Mouse (Mus musculus) limb, embryonic 11.5 days (tissue): ENCODE data around the gene Pcgf5. TPM values are rescaled to one million over a fixed set of nuclear protein-coding genes. Genes with fewer than 3 reads are reported as not detected.

Source experiments
- ATAC-seq: fragments of 200-750 bp; cut with Nextera tagmentation; 2 replicates; pipeline ENCODE4 v1.8.0; 2017; ENCODE audit warnings: low read depth; ENCODE audit not compliant: insufficient number of reproducible peaks, low FRiP score, low TSS enrichment
- DNase-seq: peaks from one replicate; pipeline ENCODE4 v3.0.0-alpha.2; 2015; ENCODE audit warnings: low spot score
- H3K27ac ChIP-seq: fragments of 300-500 bp; sonication (generic); replicated peaks from 2 replicates; pipeline ENCODE4 v1.5.1; 2014; ENCODE audit warnings: low read depth, mild to moderate bottlenecking, low read length
- H3K27me3 ChIP-seq: fragments of 300-500 bp; sonication (generic); 2 replicates; pipeline ENCODE4 v1.6.1; 2014; ENCODE audit warnings: mild to moderate bottlenecking, low read length, mixed read lengths; ENCODE audit not compliant: control insufficient read depth, insufficient read depth
- H3K36me3 ChIP-seq: fragments of 300-500 bp; sonication (generic); 2 replicates; pipeline ENCODE4 v1.6.1; 2014; ENCODE audit warnings: mild to moderate bottlenecking, low read length, moderate library complexity, mixed read lengths; ENCODE audit not compliant: control insufficient read depth, insufficient read depth
- H3K4me1 ChIP-seq: fragments of 300-500 bp; sonication (generic); 2 replicates; pipeline ENCODE4 v1.6.1; 2014; ENCODE audit warnings: low read length, mixed read lengths; ENCODE audit not compliant: control insufficient read depth, insufficient read depth
- H3K4me2 ChIP-seq: fragments of 300-500 bp; sonication (generic); 2 replicates; pipeline ENCODE4 v1.6.1; 2014; ENCODE audit warnings: low read depth, mild to moderate bottlenecking, moderate library complexity; ENCODE audit not compliant: severe bottlenecking
- H3K4me3 ChIP-seq: fragments of 300-500 bp; sonication (generic); 2 replicates; pipeline ENCODE4 v1.5.1; 2014; ENCODE audit warnings: low read depth, low read length
- H3K9ac ChIP-seq: fragments of 300-500 bp; sonication (generic); 2 replicates; pipeline ENCODE4 v1.6.1; 2014; ENCODE audit warnings: mild to moderate bottlenecking, low read length
- H3K9me3 ChIP-seq: fragments of 300-500 bp; sonication (generic); 2 replicates; pipeline ENCODE4 v1.6.1; 2016; ENCODE audit warnings: low read length; ENCODE audit not compliant: control insufficient read depth
- WGBS: fragments of 180-500 bp; shearing (Covaris S2); extraction: QIAGEN DNeasy Blood & Tissue Kit; methylation state at CpG from one replicate; pipeline ENCODE4 v1.1.7; 2014; 5-methylcytosine and 5-hydroxymethylcytosine counted together
- polyA plus RNA-seq: library from polyadenylated mRNA; unstranded; fragments of >200 nt; fragmentation: Nextera tagmentation; extraction: Ambion mirVana; gene quantifications from 2 replicates; pipeline ENCODE4 v1.2.1, GENCODE M21; 2014

Pcgf5 gene
- polyA plus RNA-seq, 1 experiment from 2014 or later = 3.9 TPM

DNA sequence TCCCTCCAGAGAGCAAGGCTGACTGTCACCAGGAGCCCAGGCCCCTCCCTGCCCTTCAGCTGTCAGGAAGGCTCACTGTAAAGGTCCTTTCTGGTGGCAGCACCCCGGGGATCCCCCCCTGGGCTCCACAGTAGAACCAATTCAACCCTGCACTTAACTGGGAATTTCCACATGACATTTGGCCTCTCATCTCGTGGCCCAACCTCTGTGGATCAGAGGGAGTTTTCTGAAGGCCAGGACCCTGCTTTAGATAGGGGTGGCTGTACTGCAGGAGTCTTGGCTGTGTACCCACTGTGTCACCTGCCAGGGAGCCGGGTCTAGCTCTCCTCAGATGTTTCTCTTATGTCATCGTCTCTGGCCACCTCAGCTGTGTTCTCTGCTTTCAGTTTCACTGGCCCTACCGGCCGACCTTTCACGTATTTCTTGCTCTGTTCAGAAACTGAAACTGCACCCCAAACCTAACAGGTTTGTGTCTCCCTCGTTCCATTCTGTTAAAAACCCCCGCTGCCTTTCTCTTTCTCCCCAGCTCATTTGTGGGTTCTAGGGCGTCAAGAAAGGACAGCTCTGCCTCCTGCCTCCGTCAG, 27.2 kb downstream of the Pcgf5 start:
- Histone ChIP-seq H3K4me1 (0 out of 2 replicates have a peak, but pooled peaks cover 3% of the 10 kb centered on the region), H3K36me3 (no peaks in the 10 kb centered on the region), H3K27ac (no peak overlapping the region), H3K4me2 (no peak overlapping the region), H3K9me3 (no peaks in the 10 kb centered on the region), H3K9ac (no peak overlapping the region), H3K4me3 (no peak overlapping the region), H3K27me3 (no peaks in the 10 kb centered on the region)
- DNase-seq (no peak), ATAC-seq (no peak)
- WGBS = 82% methylated on average over 11 of the region's 11 CpGs

DNA sequence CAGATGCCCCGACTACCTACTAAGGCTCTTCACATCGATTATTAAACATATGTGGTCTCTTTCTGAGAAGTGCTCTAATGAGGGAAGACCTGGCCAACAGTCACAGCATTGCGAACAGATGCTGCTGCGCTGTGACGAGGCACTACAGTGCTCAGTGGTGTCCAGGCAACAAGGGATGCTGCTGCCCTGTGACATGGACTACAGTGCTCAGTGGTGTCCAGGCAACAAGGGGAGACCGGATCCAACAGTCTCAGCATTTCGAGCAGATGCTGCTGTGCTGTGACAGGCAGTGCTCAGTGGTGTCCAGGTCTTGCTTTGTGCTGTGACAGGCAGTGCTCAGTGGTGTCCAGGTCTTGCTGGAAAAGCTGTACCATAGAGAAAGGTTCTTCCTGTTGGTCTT, 29.6 kb downstream of the Pcgf5 start:
- ATAC-seq = no peak
- no peak for DNase-seq
- no peak overlapping the region for H3K9ac ChIP-seq
- H3K4me1 ChIP-seq = 0 out of 2 replicates have a peak, but pooled peaks cover 3% of the 10 kb centered on the region
- H3K27me3 ChIP-seq = no peaks in the 10 kb centered on the region
- no peak overlapping the region for H3K4me3 ChIP-seq
- H3K4me2 ChIP-seq = no peak overlapping the region
- WGBS = 88% methylated on average over 7 of the region's 7 CpGs
- no peaks in the 10 kb centered on the region for H3K9me3 ChIP-seq
- H3K27ac ChIP-seq = no peak overlapping the region
- H3K36me3 ChIP-seq = no peaks in the 10 kb centered on the region

DNA sequence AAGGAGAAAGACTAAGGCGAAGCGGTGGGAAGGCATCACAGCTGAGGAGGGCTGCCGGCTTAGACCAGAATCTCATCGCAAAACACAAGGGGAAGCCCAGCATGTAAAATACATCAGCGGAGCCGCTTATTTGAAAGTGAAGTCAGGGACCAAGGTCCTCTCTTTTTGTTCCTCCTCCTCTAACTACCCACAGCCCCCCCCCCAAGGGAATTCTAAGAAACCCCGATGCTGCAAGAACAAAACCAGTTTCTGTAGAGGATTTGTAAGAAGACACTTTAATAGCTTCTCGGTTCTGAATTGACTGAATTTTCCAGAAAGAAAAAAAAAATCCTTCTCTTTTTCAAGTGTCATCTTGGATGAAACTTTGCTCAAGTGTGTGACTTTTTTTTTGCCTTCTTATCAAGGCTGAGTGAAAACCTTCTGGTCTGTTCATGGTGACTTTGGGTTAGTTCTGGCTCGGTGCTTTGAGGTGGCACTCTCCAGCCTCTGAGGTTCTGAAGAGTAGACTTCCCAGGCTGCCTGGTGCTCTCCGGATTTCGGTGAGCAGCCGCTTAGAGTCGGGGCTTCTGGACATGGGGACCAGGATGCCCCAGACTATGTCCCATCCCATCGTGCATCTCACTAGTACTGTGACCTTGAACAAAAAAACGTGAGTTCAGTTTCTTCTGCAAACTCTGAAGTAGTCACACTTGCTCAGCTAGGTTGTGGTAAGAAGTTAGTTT, 30.6 kb downstream of the Pcgf5 start:
- Histone ChIP-seq H3K9ac (no peak overlapping the region), H3K27ac (no peak overlapping the region), H3K36me3 (no peaks in the 10 kb centered on the region), H3K9me3 (no peaks in the 10 kb centered on the region), H3K4me3 (no peak overlapping the region), H3K4me1 (no peaks in the 10 kb centered on the region), H3K4me2 (no peak overlapping the region), H3K27me3 (no peaks in the 10 kb centered on the region)
- ATAC-seq (no peak), DNase-seq (no peak)
- 73% methylated on average over 15 of the region's 15 CpGs for WGBS

DNA sequence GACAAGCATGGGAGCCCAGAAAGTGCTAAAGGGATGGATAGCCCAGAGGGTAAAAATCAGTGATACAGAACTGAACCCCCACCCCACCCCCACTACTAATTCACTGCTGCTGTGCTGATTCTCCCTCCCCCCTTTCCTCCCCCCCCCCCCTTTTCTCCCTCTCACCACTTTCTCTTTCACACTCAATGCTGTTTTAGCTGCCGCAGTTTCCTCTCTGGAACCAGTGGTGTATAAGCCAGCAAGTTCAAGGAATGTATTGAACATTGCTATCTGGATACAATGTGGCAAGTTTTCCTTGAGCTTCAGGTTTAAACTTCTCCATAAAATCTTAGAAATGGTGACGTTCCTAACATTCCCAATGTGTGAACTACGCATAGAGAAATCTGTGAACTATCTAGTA, 34.8 kb downstream of the Pcgf5 start:
- Histone ChIP-seq H3K27me3 (no peaks in the 10 kb centered on the region), H3K4me2 (no peak overlapping the region), H3K4me1 (no peaks in the 10 kb centered on the region), H3K36me3 (no peaks in the 10 kb centered on the region), H3K27ac (no peak overlapping the region), H3K4me3 (no peak overlapping the region), H3K9ac (no peak overlapping the region), H3K9me3 (no peaks in the 10 kb centered on the region)
- ATAC-seq (no peak), DNase-seq (no peak)
- WGBS = 85% methylated on average over 3 of the region's 3 CpGs

DNA sequence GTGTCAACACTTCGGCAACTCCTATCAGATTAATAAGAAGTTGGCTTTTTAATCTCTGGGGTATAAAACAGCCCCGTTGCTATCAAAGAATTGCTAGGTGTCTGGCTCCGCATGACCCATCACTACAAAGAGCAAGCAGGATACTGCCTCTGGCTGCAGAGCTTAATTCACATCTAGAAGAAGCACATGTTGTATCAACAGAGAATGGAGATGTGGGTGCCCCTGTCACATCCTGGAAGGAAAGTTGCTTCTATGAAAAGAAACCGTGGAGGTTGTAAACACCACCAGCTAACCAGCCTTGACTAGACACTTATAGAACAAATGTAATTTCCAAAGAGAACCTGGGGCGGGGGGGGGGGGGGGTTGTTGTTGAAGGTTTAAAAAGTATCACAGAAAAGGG, 35.9 kb downstream of the Pcgf5 start:
- Histone ChIP-seq H3K4me3 (no peak overlapping the region), H3K4me2 (no peak overlapping the region), H3K27ac (no peak overlapping the region), H3K9me3 (no peaks in the 10 kb centered on the region), H3K9ac (no peak overlapping the region), H3K36me3 (no peaks in the 10 kb centered on the region), H3K27me3 (no peaks in the 10 kb centered on the region), H3K4me1 (no peaks in the 10 kb centered on the region)
- ATAC-seq (no peak), DNase-seq (no peak)
- 83% methylated on average over 5 of the region's 5 CpGs for WGBS

DNA sequence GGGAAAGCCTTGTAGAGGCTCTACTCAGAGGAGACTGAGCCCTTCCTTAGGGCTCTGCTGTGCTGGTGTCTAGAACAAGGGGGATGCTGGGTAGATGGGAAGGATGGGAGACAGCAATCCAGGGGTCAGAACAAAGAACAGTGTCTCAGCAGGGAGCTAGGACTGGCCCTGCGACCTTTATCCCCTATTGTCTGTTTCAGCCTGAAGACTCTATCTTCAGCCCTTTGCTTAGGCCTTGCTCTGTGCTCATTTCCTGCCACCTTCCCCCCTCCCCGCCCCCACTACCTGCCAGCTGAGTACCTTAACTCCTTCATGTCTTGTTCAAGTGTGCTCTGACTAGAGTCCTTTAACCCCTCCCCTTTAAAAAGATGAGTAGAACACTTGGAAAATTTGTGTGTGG, 36.3 kb downstream of the Pcgf5 start:
- Histone ChIP-seq H3K36me3 (no peaks in the 10 kb centered on the region), H3K27ac (no peak overlapping the region), H3K4me1 (no peaks in the 10 kb centered on the region), H3K9me3 (no peaks in the 10 kb centered on the region), H3K9ac (no peak overlapping the region), H3K4me3 (no peak overlapping the region), H3K4me2 (no peak overlapping the region), H3K27me3 (no peaks in the 10 kb centered on the region)
- DNase-seq (no peak), ATAC-seq (no peak)
- 22% methylated on average over 2 of the region's 2 CpGs for WGBS

DNA sequence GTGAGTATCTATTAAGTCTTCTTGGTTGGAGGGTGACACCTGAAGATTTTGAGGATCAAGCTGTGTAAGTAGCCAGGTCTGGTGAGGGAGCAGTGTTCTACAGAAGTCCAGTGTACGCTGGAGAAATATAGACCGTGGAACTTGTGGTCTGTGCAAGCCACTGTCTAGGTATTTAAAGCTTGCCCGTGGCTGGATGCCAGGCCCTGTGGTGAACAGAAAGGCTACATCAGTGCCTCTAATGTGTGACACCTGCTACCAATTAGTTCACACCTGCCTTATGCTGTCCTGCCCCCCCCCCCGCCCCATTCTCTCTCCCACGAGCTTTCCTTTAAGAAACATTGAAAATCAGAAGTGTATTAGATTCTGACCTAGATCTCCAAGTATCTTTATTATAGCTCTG, 40.4 kb downstream of the Pcgf5 start:
- H3K4me2 ChIP-seq = no peak overlapping the region
- ATAC-seq = no peak
- DNase-seq = no peak
- no peak overlapping the region for H3K9ac ChIP-seq
- H3K27ac ChIP-seq = no peak overlapping the region
- no peaks in the 10 kb centered on the region for H3K36me3 ChIP-seq
- no peaks in the 10 kb centered on the region for H3K27me3 ChIP-seq
- H3K4me1 ChIP-seq = no peaks in the 10 kb centered on the region
- no peak overlapping the region for H3K4me3 ChIP-seq
- H3K9me3 ChIP-seq = no peaks in the 10 kb centered on the region
- 57% methylated on average over 5 of the region's 5 CpGs for WGBS

DNA sequence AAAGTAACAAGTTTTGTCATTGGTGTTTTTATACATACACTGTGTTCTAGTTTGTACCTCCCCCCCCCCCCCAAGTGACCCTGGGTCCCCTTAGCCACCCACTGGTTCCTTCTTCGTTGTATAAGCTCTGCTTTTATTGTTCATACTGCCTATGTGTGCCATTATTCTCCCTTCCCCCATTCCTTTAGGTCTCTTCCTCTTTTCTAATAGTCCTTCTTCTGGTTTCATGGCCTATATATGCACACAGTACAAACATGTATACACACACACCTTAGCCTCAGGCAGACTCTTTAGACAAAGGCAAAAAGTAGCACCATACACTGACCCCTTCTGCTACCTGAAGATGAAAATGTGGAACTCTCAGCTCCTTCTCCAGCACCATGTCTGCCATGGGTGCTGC, 42.6 kb downstream of the Pcgf5 start:
- no peaks in the 10 kb centered on the region for H3K27me3 ChIP-seq
- H3K9ac ChIP-seq = no peak overlapping the region
- DNase-seq (no peak), ATAC-seq (no peak)
- no peaks in the 10 kb centered on the region for H3K9me3 ChIP-seq
- no peaks in the 10 kb centered on the region for H3K4me1 ChIP-seq
- H3K4me2 ChIP-seq = no peak overlapping the region
- whole genome bisulfite sequencing = 60% methylated on average over 1 of the region's 1 CpGs
- H3K27ac ChIP-seq = no peak overlapping the region
- no peak overlapping the region for H3K4me3 ChIP-seq
- H3K36me3 ChIP-seq = no peaks in the 10 kb centered on the region

DNA sequence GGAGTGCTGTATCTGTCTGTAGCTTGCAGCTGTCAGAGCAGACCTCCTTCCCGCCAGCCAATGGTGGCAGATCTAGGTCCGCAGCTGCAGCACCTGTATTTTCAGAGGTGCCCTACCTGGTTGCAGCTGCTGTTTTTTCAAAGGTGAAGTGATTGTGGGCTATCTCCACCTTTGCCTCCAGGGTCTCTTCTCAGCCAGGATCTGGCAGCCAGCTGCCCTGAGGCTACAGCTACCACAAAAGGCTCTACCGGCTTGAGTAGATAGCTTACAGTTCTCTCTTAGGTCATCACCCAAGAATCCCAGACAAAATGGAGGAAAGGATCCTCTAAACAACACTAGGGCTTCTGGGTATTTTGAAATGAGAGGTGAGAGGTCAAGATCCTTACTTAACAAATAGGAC, 50.4 kb downstream of the Pcgf5 start:
- Histone ChIP-seq H3K4me1 (no peaks in the 10 kb centered on the region), H3K4me3 (no peak overlapping the region), H3K27me3 (no peaks in the 10 kb centered on the region), H3K9ac (no peak overlapping the region), H3K9me3 (no peaks in the 10 kb centered on the region), H3K36me3 (no peaks in the 10 kb centered on the region), H3K4me2 (no peak overlapping the region), H3K27ac (no peak overlapping the region)
- no peak for DNase-seq
- ATAC-seq = no peak
- 78% methylated on average over 3 of the region's 3 CpGs for WGBS
